Mouse (Mus musculus): Measurements from ENCODE around the gene Padi6. TPM values are rescaled to one million over a fixed set of nuclear protein-coding genes. Genes with fewer than 3 reads are reported as not detected.

Gene Padi6
- polyA plus RNA-seq, 1 experiment from 2014 or later: not detected

DNA sequence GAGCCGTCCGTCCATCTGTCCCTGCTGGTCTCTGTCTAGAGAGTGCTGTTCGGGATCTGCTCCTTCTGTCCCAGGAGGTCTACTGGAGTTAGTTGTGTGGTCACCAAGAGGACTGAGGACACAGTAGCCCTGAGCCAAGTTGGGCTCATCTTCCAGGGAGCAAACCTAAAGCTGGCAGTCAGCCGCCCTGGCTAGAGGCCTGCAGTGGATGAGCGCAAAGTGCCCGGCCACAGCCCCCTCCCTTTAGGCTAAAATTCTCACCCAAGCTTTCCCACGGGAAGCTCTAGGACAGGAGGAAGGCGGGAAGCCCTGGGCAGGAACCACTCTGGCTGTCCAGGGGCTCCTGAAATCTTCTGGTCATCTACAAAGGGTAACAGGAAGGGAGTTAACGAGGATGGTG, 19.7 kb downstream of the Padi6 start:
- no peak overlapping the region for H3K4me2 ChIP-seq (replicated peaks; ENCODE audit: low read depth, low read length)
- no peak overlapping the region for H3K27ac ChIP-seq (ENCODE audit: low read length)
- no peak overlapping the region for H3K9ac ChIP-seq (replicated peaks; ENCODE audit: low read depth, low read length)
- no peak for ATAC-seq (ENCODE audit: insufficient number of reproducible peaks, insufficient read depth, low FRiP score, low read depth)
- no peaks in the 10 kb centered on the region for H3K4me1 ChIP-seq (ENCODE audit: control insufficient read depth, insufficient read depth, low read length)
- H3K27me3 ChIP-seq (ENCODE audit: control insufficient read depth, insufficient read depth, low read length): no peaks in the 10 kb centered on the region
- 74% methylated on average over 9 of the region's 9 CpGs for WGBS
- H3K4me3 ChIP-seq (ENCODE audit: low read depth, low read length): no peak overlapping the region
- peaks cover 41% of the 10 kb centered on the region for H3K36me3 ChIP-seq (ENCODE audit: control insufficient read depth, insufficient read depth, low read length)
- no peaks in the 10 kb centered on the region for H3K9me3 ChIP-seq (ENCODE audit: control insufficient read depth, low read depth, low read length)

DNA sequence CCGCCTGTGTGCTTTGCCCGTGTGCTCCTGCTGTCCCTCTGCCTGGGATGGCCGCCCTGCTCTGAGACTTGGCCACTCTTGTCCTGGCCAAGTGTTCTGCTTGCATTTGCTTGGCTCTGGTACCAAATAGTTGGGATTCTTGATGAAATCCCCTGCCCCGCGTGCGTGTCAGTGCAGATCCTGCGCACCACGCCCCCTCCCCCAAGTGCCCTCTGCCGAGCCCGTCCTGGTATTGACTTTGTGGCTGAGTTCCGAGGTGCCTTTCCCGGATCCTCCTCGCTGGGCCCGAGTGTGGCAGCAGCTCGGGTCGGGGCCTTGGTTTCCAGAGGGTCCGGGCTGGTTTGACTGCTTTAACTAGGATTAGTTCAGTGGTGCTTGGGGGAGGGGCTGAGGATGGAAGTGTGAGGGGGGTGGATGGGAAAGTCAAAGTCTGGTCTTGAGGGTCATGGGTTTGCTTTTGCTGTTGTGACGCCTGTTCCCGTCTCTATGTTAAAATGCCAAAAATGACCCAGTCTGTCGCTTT, 20.4 kb downstream of the Padi6 start:
- Histone ChIP-seq H3K36me3 (ENCODE audit: control insufficient read depth, insufficient read depth, low read length) (peaks cover 47% of the 10 kb centered on the region), H3K4me1 (ENCODE audit: control insufficient read depth, insufficient read depth, low read length) (no peaks in the 10 kb centered on the region), H3K27ac (ENCODE audit: low read length) (no peak overlapping the region), H3K27me3 (ENCODE audit: control insufficient read depth, insufficient read depth, low read length) (no peaks in the 10 kb centered on the region), H3K4me2 (replicated peaks; ENCODE audit: low read depth, low read length) (no peak overlapping the region), H3K4me3 (ENCODE audit: low read depth, low read length) (no peak overlapping the region), H3K9ac (replicated peaks; ENCODE audit: low read depth, low read length) (no peak overlapping the region), H3K9me3 (ENCODE audit: control insufficient read depth, low read depth, low read length) (no peaks in the 10 kb centered on the region)
- 77% methylated on average over 20 of the region's 20 CpGs for WGBS
- no peak for ATAC-seq (ENCODE audit: insufficient number of reproducible peaks, insufficient read depth, low FRiP score, low read depth)

DNA sequence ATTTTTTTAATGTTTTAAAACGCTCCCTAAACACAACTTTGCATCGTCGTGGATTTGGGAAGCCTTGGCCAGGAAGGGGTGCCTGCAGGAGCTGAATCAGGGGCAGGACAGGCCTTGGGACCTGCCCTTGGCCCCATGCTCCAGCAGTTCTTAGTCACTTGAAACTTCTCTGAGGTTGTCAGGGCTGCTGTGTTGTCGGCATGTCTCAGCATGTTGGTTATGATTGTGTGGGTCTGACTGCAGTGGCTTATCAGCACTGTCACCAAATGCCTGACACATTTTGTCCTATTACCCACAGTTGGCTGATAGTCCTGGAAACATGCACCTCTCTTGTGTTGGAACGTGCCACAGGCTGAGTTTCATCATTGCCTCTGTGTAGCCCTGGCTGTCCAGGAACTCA, 22.4 kb downstream of the Padi6 start:
- H3K36me3 ChIP-seq (ENCODE audit: control insufficient read depth, insufficient read depth, low read length): peaks cover 66% of the 10 kb centered on the region
- H3K4me1 ChIP-seq (ENCODE audit: control insufficient read depth, insufficient read depth, low read length): no peaks in the 10 kb centered on the region
- H3K4me2 ChIP-seq (replicated peaks; ENCODE audit: low read depth, low read length): no peak overlapping the region
- H3K9me3 ChIP-seq (ENCODE audit: control insufficient read depth, low read depth, low read length): no peaks in the 10 kb centered on the region
- H3K27ac ChIP-seq (ENCODE audit: low read length): no peak overlapping the region
- no peak for ATAC-seq (ENCODE audit: insufficient number of reproducible peaks, insufficient read depth, low FRiP score, low read depth)
- no peaks in the 10 kb centered on the region for H3K27me3 ChIP-seq (ENCODE audit: control insufficient read depth, insufficient read depth, low read length)
- no peak overlapping the region for H3K4me3 ChIP-seq (ENCODE audit: low read depth, low read length)
- WGBS: 78% methylated on average over 5 of the region's 5 CpGs
- no peak overlapping the region for H3K9ac ChIP-seq (replicated peaks; ENCODE audit: low read depth, low read length)

DNA sequence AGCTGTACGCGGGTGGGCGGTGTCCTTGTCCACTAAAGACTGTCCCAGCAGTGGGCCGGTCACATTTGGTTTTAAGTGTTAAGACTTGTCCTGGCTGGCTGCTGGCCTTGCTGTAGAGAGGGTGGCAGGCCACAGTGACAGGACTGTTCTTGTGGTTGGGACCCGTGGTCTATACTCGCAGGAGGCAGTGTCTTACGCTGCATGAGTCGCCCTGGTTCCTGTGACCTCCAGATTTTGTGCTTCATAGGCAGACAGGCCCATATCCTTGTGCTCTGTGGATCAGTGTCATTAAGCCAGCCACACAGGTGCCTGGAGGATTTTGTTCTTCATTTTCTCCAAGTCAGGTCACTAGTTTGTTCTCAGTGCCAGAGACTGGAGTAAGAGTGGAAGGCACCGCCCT, 24.0 kb downstream of the Padi6 start:
- Histone ChIP-seq H3K9ac (replicated peaks; ENCODE audit: low read depth, low read length) (no peak overlapping the region), H3K27me3 (ENCODE audit: control insufficient read depth, insufficient read depth, low read length) (no peaks in the 10 kb centered on the region), H3K4me2 (replicated peaks; ENCODE audit: low read depth, low read length) (no peak overlapping the region), H3K4me3 (ENCODE audit: low read depth, low read length) (no peak overlapping the region), H3K36me3 (ENCODE audit: control insufficient read depth, insufficient read depth, low read length) (peaks cover 81% of the 10 kb centered on the region), H3K9me3 (ENCODE audit: control insufficient read depth, low read depth, low read length) (no peaks in the 10 kb centered on the region), H3K27ac (ENCODE audit: low read length) (no peak overlapping the region), H3K4me1 (ENCODE audit: control insufficient read depth, insufficient read depth, low read length) (peaks cover 5% of the 10 kb centered on the region; the same call in 1 of the 2 replicates)
- ATAC-seq (ENCODE audit: insufficient number of reproducible peaks, insufficient read depth, low FRiP score, low read depth): no peak
- 95% methylated on average over 9 of the region's 9 CpGs for WGBS

DNA sequence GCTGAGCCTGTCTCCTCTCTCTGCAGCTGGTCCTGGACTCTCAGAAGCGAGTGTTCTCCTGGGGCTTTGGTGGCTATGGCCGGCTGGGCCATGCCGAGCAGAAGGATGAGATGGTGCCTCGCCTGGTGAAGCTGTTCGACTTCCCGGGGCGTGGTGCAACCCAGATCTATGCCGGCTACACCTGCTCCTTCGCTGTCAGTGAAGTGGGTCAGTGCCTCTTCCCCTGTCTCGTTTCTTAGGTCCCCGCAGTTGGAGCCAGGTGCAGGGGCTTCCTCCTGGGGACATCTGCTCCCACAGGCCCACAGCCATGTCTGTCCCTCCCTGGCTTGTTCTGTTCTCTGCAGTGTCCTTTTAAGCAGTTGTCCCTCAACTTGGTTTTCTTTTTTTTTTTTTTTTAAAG, 25.4 kb downstream of the Padi6 start:
- Histone ChIP-seq H3K4me2 (replicated peaks; ENCODE audit: low read depth, low read length) (no peak overlapping the region), H3K9ac (replicated peaks; ENCODE audit: low read depth, low read length) (no peak overlapping the region), H3K4me1 (ENCODE audit: control insufficient read depth, insufficient read depth, low read length) (peaks cover 5% of the 10 kb centered on the region; the same call in 1 of the 2 replicates), H3K27ac (ENCODE audit: low read length) (no peak overlapping the region), H3K27me3 (ENCODE audit: control insufficient read depth, insufficient read depth, low read length) (no peaks in the 10 kb centered on the region), H3K4me3 (ENCODE audit: low read depth, low read length) (no peak overlapping the region), H3K9me3 (ENCODE audit: control insufficient read depth, low read depth, low read length) (no peaks in the 10 kb centered on the region), H3K36me3 (ENCODE audit: control insufficient read depth, insufficient read depth, low read length) (peaks cover 95% of the 10 kb centered on the region)
- 95% methylated on average over 11 of the region's 11 CpGs for WGBS
- no peak for ATAC-seq (ENCODE audit: insufficient number of reproducible peaks, insufficient read depth, low FRiP score, low read depth)

DNA sequence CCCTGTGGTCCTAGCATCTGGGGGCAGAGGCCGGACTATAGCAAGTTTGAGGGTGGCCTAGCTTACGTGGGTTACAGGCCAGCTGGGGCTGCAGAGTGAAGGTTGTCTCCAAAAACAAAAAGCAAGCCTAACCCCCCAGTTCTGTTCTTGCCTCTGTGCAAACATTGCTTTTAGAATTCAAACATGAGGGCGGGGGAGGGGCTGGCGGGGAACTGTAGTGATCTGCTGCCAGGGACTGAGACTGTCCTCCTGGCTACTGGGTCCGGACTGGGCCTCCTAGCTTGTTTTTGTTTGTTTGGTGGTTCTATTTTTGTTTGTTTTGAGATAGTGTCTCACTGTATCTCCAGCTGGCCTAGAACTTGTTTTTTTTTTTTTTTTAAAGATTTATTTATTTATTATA, 27.9 kb downstream of the Padi6 start:
- H3K27me3 ChIP-seq (ENCODE audit: control insufficient read depth, insufficient read depth, low read length): no peaks in the 10 kb centered on the region
- H3K9ac ChIP-seq (replicated peaks; ENCODE audit: low read depth, low read length): no peak overlapping the region
- peaks cover 94% of the 10 kb centered on the region for H3K36me3 ChIP-seq (ENCODE audit: control insufficient read depth, insufficient read depth, low read length)
- WGBS: 75% methylated on average over 5 of the region's 5 CpGs
- H3K9me3 ChIP-seq (ENCODE audit: control insufficient read depth, low read depth, low read length): no peaks in the 10 kb centered on the region
- no peak overlapping the region for H3K27ac ChIP-seq (ENCODE audit: low read length)
- no peak overlapping the region for H3K4me3 ChIP-seq (ENCODE audit: low read depth, low read length)
- H3K4me1 ChIP-seq (ENCODE audit: control insufficient read depth, insufficient read depth, low read length): peaks cover 5% of the 10 kb centered on the region; the same call in 1 of the 2 replicates
- no peak for ATAC-seq (ENCODE audit: insufficient number of reproducible peaks, insufficient read depth, low FRiP score, low read depth)
- no peak overlapping the region for H3K4me2 ChIP-seq (replicated peaks; ENCODE audit: low read depth, low read length)

DNA sequence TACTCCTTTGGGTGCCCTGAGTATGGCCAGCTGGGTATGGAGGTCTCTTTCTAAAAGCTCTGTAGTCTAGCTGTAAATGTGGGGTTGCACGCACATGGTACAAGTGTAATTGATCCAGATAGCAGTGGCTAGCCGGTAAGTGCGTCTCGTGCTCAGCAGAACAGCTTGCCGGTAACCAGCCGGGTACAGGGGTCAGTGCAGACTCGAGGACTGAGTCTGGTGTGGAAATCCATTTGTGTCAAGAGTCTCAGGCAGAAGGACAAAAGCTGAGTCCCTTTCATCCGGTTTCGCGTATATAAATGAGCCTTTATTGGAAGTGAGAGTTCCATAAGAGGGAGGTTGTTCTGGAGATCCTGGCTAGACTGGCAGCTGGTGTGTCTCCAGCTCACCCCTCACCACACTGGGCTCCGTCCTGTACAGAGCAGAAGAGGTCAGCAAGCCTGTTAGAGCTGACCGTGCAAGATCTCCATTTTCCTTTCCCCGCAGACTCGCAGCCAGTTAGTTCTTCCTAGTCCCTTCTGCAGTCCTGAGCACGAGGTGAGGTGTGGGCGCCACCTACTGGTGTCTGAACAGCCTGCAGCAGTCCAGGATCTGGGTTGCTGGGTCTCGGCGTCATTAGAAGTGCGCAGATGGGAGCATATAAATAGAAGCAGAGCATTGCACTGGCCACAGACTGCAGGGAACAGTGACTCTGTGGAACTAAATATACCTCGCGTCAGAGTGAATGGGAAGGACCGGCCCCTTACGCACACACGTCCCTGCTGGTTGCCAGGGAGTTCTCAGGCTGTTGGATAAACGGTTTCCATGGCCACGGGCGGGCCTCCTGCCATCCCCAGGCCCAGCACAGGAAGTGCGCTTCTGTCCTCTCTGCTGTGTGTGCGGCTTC, 28.7 kb downstream of the Padi6 start:
- peak; percentile 71 for ATAC-seq (ENCODE audit: insufficient number of reproducible peaks, insufficient read depth, low FRiP score, low read depth)
- Histone ChIP-seq H3K4me3 (ENCODE audit: low read depth, low read length) (no peak overlapping the region), H3K4me1 (ENCODE audit: control insufficient read depth, insufficient read depth, low read length) (peaks cover 5% of the 10 kb centered on the region; the same call in 1 of the 2 replicates), H3K4me2 (replicated peaks; ENCODE audit: low read depth, low read length) (no peak overlapping the region), H3K27ac (ENCODE audit: low read length) (no peak overlapping the region), H3K27me3 (ENCODE audit: control insufficient read depth, insufficient read depth, low read length) (no peaks in the 10 kb centered on the region), H3K9me3 (ENCODE audit: control insufficient read depth, low read depth, low read length) (no peaks in the 10 kb centered on the region), H3K9ac (replicated peaks; ENCODE audit: low read depth, low read length) (no peak overlapping the region), H3K36me3 (ENCODE audit: control insufficient read depth, insufficient read depth, low read length) (peaks cover 94% of the 10 kb centered on the region)
- 46% methylated on average over 29 of the region's 29 CpGs for WGBS

DNA sequence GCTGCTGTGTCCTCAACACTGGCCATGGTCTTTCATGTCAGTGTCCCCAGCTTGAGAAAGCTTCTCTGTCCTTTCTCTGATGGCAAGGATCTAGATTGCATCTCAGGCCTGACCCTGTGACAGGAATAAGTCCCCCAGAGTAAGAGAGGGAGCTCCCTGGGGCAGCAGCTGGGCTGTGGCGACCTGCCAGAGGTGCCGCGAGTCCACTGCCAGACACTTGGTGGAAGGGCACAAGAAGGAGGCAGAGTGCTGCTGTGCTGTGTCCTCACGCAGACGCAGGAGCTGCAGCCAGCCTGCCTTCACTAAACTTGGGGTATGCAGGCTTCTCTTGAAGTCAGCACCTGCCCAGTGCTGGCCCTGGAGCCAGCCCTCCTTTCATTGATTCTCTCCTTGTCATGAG, 31.1 kb downstream of the Padi6 start:
- no peak for ATAC-seq (ENCODE audit: insufficient number of reproducible peaks, insufficient read depth, low FRiP score, low read depth)
- H3K27me3 ChIP-seq (ENCODE audit: control insufficient read depth, insufficient read depth, low read length): no peaks in the 10 kb centered on the region
- WGBS: 80% methylated on average over 5 of the region's 5 CpGs
- H3K36me3 ChIP-seq (ENCODE audit: control insufficient read depth, insufficient read depth, low read length): peaks cover 79% of the 10 kb centered on the region
- peaks cover 16% of the 10 kb centered on the region for H3K4me1 ChIP-seq (ENCODE audit: control insufficient read depth, insufficient read depth, low read length)
- H3K27ac ChIP-seq (ENCODE audit: low read length): no peak overlapping the region
- no peak overlapping the region for H3K4me3 ChIP-seq (ENCODE audit: low read depth, low read length)
- H3K9ac ChIP-seq (replicated peaks; ENCODE audit: low read depth, low read length): no peak overlapping the region
- no peaks in the 10 kb centered on the region for H3K9me3 ChIP-seq (ENCODE audit: control insufficient read depth, low read depth, low read length)
- H3K4me2 ChIP-seq (replicated peaks; ENCODE audit: low read depth, low read length): no peak overlapping the region
